Mouse (Mus musculus) fibroblast of lung, adult 2 months (primary cell): ENCODE measurements around the gene Gm21366.
"Not testable (repeated sequence)": the region's sequence is repeated elsewhere in the genome, so short reads cannot be mapped to it uniquely, and the experiment has no call there.

Source experiments
- DNase-seq: peaks from one replicate; pipeline ENCODE4 v3.0.0-alpha.2; 2011; ENCODE audit warnings: low read depth

The Gm21366 gene

DNA sequence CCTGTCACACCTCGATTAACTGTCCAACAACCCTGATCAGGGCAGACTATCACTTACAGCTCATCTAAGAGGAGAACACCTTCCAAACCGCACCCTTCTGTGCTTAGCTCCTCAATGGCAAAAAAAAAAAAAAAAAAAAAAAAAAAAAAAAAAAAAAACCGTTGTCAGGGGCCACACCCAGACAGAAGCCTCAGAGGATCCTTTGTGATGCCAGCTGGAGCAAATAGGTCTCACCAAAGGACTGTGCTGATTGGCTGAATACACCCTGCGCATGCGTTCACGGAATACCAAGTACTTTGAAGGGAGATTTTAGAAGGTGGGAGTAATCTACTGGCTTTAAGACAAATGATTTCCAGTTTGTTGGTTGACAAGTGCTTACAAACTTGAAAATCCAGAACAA, at the start of gene Gm21366:
TSS of gene Gm21366 (minus strand) at position 101 of the 400 bp plus-strand sequence.
- not testable (repeated sequence) for DNase-seq
